Mouse (Mus musculus): ENCODE results near the gene Gas2l1.

DNA sequence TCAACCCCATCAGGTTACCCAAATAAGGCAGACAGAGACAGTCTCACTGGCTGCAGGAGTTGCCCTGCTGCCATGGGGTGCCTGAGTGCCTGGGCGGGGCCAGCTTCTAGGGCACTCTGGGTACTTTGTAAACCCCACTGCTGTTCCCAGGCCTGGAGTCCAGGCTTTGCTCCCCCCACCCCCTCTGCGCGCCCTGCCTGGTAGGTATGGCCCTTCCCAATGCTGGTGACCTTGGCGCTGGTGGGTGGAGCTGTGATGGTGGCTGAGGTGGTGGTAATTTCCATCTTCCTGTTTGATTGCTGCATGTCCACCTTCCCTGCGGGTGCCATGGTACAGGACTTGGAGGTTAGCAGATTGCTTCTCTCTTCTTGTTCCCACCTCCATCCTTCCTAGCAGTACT, 24.5 kb downstream of the Gas2l1 start:
- TF ChIP-seq EP300 (IDR thresholded peaks at IDR 0.05; ENCODE audit: low read depth) (no peak), CTCF (IDR thresholded peaks at IDR 0.05; ENCODE audit: low read depth) (no peak)
